Mouse (Mus musculus) liver, embryonic 14.5 days (tissue): ENCODE data around the gene Ccnt1.

ENCODE experiments used
- CTCF ChIP-seq: IDR thresholded peaks from 2 replicates; pipeline ENCODE4 v1.5.1; 2016; ENCODE audit warnings: antibody characterized with exemption, low read depth, control low read depth
- EP300 ChIP-seq: IDR thresholded peaks from 2 replicates; pipeline ENCODE4 v1.6.1; 2016; ENCODE audit warnings: antibody characterized with exemption, low read depth

DNA sequence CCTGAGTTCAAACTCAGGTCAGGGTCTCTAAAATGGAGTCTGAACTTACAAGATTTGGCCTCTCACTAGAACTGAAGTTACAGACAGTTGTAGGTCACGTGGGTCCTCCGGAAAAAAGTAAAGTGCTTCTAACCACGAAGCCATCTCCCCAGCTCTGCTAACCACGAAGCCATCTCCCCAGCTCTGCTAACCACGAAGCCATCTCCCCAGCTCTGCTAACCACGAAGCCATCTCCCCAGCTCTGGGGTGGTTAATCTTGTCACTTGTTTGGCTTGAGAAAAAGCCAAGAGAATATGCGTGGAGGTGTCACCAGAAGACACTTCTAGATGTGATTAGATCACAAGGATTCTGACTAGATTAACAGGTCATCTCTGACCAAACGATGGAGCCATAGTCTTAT is 56.6 kb downstream of the Ccnt1 start:
- no peak for TF ChIP-seq CTCF
- no peak for TF ChIP-seq EP300
